Mouse (Mus musculus) myocyte (in vitro differentiated cells): ENCODE measurements around the gene C87499.

Experiments used
- MAX ChIP-seq: IDR thresholded peaks from one replicate; pipeline ENCODE4 v1.6.1; 2011; ENCODE audit warnings: low read depth, mild to moderate bottlenecking, control low read depth
- POLR2A ChIP-seq: IDR thresholded peaks from one replicate; pipeline ENCODE4 v1.6.1; 2011; ENCODE audit warnings: low read depth, mild to moderate bottlenecking, control low read depth, moderate library complexity; ENCODE audit not compliant: insufficient read length
- TCF3 ChIP-seq: IDR thresholded peaks from one replicate; pipeline ENCODE4 v1.6.1; 2011; ENCODE audit warnings: low read depth, control low read depth; ENCODE audit not compliant: insufficient read length
- USF1 ChIP-seq: IDR thresholded peaks from one replicate; pipeline ENCODE4 v1.6.1; 2011; ENCODE audit warnings: low read depth, mild to moderate bottlenecking, control low read depth, moderate library complexity

DNA sequence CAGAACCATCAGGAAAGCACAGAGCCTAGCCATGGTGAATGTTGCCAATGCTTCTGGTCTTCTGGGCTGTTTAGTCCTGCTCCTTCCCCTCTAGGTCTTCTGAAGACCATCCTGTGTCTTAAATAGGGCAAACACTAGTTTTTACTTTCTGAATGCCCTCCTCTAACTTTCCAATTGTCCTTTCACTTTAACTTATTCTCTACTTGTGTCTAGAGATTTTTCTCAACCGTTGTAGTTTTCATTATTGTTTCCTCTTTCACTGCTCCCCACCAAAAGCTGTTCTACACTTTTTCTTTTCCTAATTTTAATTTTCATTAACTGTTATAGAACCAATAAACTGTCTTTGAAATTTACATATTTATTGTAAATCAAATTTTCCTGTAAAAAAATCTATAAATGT lies 42.6 kb upstream of the C87499 start, which contains the start of gene Ifna16:
- TF ChIP-seq POLR2A, result no peak
- no peak for TF ChIP-seq USF1
- no peak for TF ChIP-seq MAX
- no peak for TF ChIP-seq TCF3
